Mouse (Mus musculus) kidney, postnatal 10 days (tissue): ENCODE measurements around the gene Usb1.

Source experiments
- DNase-seq: peaks from one replicate; pipeline ENCODE4 v3.0.0; 2021; ENCODE audit warnings: mixed read lengths

Gene Usb1

DNA sequence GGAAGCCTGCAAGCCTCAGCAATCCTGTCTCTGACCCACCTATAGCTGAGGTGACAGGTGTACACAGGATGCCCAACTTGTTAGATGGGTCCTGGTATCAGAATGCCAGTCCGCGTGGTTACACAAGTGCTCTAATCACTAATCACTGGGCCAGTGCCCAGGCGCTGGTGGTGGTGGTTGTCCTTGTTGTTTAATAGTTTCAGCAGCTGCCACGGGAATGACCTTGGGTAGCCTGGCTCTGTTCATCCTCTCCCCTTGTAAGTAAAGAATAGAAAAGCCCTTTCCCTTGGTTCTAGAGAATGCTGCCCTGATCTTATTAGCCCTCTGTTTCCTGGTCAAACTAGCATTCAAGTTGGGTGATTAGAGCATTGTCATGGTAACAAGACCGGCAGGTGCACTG is 9.6 kb downstream of the Usb1 start:
- DNase-seq = no peak

- DNase-seq = no peak
Observed at GRCm38 (mm10) chr8:95344668-95345067, 12.6 kb downstream of the Usb1 start.

- DNase-seq = peak; percentile 87
Observed at GRCm38 (mm10) chr8:95346643-95347545, 14.8 kb downstream of the Usb1 start.

DNA sequence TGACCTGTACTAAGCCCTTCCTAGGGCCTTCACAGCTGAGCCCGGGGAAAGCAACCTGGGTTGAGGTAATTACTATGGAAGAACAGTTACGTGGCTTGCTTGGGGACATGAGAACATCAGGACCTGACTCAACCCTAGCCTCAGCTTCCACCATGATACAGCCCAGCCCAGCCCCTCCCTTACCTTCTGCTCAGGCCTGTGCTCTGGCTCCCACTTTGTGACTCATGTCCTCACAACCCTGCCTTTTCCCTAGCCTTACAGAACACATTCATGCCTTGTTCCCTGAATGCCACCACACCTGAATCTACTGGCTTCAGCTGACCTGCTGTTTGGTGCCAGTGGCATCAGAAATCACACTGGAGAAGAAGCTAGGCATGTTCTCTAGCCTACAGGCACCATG is 16.3 kb downstream of the Usb1 start:
- no peak for DNase-seq

DNA sequence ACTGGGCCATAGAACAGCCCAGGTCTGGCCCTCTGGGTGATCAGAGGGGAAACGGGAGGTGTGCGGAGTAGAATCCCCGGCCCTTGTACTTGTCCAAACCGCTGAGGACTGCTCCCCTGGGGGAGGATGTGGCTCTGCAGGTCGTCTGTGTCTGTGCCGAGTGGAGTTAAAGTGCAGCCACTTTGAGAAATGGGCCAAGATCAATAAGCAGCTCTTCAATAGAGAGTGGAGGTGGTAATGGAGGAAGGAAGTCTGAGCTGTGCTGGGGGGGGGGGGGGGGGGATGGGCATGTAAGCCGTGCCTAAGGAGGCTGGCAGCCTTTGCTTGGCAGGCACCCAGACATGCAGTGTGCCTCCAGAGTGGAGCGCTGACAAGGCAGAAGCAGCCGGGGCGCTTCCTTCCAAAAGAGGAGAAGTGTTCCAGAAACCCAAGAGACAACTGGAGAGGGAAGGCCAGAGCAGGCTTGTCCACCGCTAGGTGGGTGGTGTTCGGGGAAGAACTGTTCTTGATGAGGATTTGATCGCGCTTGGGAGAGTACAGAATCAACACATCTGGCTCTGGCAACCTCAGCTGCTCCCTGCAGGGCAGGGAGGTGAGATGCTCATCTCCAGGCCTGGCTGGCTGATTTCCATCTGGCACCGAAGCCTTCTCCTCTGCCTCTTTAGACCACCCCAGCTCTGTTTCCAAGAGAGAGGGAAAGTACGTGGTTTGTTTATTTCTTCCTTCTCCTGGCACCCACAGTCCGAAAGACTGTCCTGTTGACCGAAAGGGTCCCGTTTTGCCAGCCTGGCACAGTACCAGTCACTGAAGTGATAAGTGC is 16.9 kb downstream of the Usb1 start:
- DNase-seq = peak; percentile 78

- DNase-seq = no peak
Observed at GRCm38 (mm10) chr8:95351461-95351860, 19.4 kb downstream of the Usb1 start.

DNA sequence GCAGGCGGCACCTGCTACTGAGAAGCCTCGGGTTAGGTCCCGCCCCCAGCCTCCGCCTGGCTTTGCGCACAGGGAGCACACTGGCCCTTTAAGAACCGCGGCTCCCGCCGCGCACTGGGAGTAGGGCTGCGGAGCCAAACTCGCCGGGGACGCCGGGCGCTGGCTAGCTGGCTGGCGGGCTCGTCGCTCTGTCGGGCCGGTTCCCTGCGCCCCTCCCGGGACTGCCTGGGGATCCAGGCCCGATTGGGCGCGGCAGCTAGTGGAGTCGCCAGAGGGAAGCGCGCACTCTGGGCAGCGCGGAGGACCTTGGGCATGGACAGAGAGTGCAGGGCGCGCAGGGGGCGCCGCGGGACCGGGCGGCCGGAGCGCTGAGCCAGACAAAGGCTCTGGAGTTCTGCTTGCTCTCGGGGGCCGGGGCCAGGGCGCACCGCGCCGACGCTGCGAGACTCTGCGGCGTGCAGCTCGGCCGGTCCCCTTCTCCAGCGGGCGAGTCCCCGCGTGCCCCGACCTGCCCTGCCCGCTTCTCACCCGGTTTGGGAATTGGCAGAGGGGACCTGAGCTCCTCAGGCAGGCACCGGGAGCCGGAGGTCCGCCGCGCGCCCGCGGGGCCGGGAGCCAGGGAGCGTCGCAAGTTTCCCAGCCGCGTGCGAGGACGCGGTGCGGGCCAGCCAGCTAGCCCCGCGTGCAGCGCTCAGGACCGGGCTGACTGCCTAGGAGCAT is 20.2 kb downstream of the Usb1 start, which contains the start of gene Mmp15:
Gene Mmp15 (plus strand): TSS at position 118 of the 720 bp plus-strand sequence.
- DNase-seq = peak; percentile 84

GRCm38 (mm10) chr8:95352871-95353866 is 21.1 kb downstream of the Usb1 start:
- DNase-seq = peak; percentile 72

DNA sequence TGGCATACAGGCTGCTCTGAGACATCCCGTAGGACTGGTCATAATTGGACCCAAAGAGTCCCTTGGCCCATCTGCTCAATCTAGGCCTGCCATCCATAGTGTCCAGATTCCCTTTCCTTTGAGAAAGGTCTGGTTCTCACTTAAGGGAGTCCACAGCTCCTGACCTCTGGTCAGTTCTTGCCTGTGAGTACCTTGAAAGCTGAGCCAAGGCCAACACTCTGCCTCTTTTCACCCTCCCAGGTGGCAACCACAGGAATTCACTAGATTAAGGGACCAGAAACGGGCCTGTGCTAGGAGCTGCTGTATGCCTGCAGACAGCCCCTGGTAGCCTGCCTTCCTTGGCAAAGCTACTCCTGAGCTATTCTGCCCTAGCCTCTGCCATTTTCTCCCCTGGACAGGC is 22.5 kb downstream of the Usb1 start:
- no peak for DNase-seq

DNA sequence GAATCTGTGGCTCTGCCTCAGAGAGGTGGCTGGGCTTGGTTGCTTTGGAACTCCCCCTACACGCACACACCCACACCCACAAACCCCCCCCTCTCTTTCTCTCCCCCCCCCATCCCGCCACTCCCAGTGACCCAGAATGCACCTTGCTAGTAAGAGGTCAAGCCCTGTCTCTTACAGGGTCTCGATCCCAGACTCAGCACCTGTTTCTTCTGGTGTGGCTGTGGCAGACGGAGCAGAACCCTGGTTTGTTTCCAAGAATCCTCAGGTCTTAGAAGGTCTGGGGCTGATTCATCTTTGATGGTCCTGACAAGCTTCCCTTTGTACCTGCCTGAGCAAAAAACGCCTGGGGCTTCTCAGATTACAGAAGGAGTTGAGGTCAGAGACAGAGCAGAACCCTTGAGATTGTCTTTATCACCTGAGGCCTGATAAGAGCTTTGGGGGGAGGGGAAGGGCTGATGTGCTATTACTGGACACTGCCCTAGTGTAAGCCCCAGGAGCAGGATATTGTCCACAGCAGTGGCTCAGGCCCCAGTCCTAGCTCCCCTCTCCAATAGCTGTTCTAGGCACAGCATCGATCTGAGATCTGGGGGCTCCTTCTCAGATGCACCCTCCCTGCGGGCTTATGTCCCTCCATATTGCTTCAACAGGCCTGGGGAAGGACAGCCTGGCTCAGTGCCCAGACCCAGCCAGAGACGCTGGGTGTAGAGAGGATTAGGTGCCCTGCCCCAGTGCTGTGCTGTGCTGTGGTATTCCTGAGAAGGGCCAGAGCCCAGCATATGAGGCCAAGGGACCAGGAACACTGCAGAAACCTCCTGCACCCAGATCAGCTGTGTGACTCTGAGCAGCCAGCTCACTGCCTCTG is 26.7 kb downstream of the Usb1 start:
- peak; percentile 40 for DNase-seq

DNA sequence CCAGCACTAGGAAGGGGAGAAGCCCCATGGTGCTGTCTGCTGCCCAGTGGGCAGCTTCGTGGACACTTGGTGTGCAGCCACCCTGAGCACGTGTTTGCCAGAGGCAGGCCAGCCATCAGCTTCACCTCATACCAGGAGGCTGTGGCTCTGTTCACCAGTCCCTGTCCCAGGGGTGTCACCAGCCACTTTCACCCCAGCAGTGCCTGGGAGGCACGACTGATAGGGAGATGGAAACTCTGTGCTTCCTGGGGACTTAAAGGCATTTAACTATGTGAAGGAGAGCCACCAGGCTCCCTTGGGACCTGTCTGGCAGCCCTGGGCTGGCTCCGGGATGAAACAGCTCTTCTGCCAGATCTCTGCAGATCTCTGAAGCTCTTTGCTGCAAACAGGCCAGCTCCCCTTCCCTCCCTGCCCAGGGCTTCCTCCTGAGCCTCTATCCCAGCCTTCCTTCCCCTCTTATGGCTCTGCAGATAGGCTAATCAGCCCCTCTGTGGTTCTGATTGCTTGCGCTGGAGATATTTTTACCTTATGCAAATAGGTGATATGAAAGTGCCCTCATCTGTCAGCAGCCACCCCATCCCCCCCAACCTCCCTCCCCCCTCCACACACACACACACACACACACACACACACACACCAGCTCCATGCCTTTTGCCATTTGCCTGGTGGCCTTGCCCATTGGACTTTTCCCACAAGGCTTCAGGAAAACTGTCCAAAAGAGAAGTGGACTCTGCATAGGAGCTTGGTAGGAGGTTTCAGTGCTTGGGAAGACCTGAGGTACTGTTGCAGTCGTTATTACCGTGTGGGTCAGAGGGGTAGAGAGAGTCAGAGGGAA is 28.3 kb downstream of the Usb1 start:
- DNase-seq = no peak

- DNase-seq = no peak
Observed at GRCm38 (mm10) chr8:95361016-95361341, 28.9 kb downstream of the Usb1 start.

- DNase-seq = no peak
Observed at GRCm38 (mm10) chr8:95362272-95362671, 30.2 kb downstream of the Usb1 start.

DNA sequence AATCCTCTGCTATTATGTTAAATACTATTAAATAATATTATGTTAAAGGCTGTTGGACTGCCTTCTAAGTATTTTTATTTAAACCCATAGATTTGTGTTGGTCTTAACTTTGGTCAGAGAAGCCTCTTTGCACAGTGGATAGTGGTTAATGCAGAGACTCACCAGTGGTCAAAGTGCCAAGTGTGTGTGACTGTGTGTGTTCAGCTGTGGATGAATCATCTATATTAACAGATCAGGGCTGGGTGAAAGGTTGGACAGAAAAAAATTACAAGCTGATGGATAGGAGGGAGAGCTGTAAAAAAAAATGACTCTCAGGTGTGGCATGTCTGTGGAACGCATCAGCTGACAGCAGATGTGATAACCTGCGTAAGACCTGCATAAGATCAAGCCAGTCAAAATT is 31.8 kb downstream of the Usb1 start:
- DNase-seq = no peak

DNA sequence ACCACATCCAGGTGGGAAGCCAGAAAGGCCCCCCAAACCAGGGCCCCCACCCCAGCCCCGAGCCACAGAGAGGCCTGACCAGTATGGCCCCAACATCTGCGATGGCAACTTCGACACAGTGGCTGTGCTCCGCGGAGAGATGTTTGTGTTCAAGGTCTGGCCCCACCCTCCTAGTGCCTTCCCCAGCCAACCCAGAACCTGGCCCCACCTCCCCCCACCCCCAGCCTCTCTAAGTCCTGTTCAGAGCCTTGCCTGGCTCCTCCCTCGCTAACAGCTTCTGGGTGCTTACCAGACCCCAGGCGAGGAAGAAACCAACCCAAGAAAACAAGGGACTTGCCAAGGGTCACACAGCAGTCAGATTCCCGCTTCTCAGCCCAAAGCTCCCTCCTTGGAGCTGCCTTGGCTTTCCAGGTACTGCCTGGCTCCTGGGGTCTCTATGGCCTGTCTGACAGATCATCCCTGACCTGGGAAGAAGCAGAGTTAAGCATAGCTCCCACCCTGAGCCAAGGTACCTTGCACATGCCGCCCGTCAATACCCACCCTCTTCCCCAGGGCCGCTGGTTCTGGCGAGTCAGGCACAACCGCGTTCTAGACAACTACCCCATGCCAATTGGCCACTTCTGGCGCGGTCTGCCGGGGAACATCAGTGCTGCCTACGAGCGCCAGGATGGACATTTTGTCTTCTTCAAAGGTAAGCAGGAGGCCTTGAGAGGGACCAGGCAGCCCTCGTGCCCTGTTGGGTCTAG is 37.7 kb downstream of the Usb1 start:
- no peak for DNase-seq

DNA sequence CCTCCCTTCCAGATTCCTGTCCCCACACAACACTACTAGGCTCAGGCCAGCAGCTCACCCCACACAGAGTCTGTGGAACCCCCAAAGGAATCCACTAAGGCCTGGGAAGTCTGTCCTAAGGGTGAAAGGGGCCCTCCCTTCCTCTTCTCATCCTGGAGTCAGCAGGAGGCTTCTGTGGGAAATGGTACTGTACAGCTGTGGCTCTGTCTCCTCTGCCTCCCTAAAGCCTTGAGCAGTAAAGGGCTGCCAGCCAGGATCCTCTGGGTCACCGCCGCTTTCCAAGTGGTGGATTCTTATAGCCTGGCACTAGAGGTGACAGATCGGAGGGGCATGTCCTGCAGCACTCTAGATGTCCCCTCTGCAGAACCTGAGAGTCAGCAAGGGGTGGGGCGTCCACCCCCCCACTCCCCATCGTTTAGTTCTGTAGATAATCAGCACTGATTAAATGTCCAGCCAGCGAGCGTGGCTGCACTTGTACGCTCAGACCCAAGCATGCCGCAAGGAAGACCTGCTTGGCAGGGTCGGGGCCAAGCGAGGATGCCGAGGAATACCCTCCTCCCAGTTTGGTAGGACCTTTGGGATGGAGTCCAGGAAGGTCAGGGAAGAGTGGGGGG is 41.4 kb downstream of the Usb1 start:
- no peak for DNase-seq

DNA sequence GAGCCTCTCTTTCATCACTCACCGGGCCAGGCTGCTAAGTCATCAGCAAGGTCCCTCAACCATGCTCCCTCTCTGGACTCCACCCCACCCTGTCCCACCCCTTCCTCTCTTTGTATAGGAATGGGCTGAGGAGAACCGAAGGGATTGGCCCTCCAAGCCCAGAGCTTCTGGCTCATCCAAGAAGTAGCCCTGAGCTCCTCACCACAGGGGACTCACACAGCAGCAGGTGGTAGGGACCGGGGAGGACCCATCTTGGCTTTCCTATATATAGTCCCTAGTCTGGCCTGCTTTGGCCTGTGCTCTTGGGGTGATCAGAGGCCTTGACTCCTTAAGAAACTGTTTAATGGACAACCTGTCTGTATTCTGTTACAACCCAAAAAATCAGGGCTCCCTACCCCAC is 42.3 kb downstream of the Usb1 start:
- DNase-seq = no peak

GRCm38 (mm10) chr8:95375374-95375930 is 43.4 kb downstream of the Usb1 start:
- DNase-seq = no peak
